Mouse (Mus musculus): ENCODE measurements around the gene Pias3.
A peak's percentile ranks its signal among the peaks of the same experiment; 100 is the strongest.

GRCm38 (mm10) chr3:96727343-96727827 lies 31.2 kb downstream of the Pias3 start, which contains the start of the genes Polr3c and Rnf115:
- no peak for TF ChIP-seq CTCF (IDR thresholded peaks at IDR 0.05; ENCODE audit: low read depth)
- TF ChIP-seq EP300 (IDR thresholded peaks at IDR 0.05; ENCODE audit: low read depth): peak; percentile 78; the same call in 1 of the 2 replicates
